ENCODE assay signal across 33 mouse cellular contexts in the genomic region with DNA sequence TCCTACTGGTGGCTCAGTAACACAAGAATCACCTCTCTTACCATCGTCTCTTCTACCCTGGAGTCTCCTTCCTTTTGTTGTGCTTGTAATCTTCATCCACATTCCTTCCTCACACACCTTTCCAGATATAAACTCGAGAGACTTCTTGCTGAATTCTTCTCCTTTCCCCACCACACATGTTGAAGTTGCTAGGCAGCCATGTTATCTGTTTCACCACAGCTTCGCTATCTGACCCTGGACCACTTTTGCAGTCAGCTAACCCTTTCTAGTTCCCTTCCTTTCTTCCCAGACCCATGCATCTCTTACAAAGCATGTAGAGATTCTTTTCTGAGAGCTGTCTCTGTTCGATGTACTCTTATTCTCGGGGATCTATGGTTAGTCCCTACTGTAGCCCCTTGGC.
"Had no signal": no experiment of that assay in that cellular context is flagged by ENCODE, and none has a peak within 500 bp of the region (broad histone marks: within the 10 kb centered on the region; RNA-seq: fewer than 3 reads in every experiment).

No protein-coding gene starts in this region.

- ATAC-seq: hindbrain, embryonic 16.5 days; hindbrain, postnatal 0 days; inflammation-experienced regulatory T-cells, adult 6 months; intestine, embryonic 16.5 days; intestine, postnatal 0 days had no signal

- DNase-seq: heart, postnatal 10 days; heart, postnatal 14 days; heart, postnatal 36 days; heart, postnatal 4 days; kidney, adult 11 months; kidney, adult 18-20 months; kidney, adult 2 months; kidney, adult 8-10 months; kidney, adult 9 months; kidney, postnatal 10 days; kidney, postnatal 14 days; kidney, postnatal 25 days; kidney, postnatal 36 days; kidney, postnatal 4 days; layer of hippocampus, adult 9-11 months; layer of hippocampus, postnatal 36 days had no signal

- H3K4me1 ChIP-seq: hindbrain, embryonic 10.5 days; hindbrain, embryonic 12.5 days; hindbrain, embryonic 13.5 days; hindbrain, embryonic 15.5 days; kidney, embryonic 15.5 days had no signal

- H3K4me2 ChIP-seq: heart, embryonic 12.5 days; heart, embryonic 13.5 days; heart, embryonic 15.5 days; hindbrain, embryonic 12.5 days; hindbrain, embryonic 13.5 days; hindbrain, embryonic 14.5 days; hindbrain, embryonic 15.5 days; kidney, embryonic 15.5 days had no signal

- H3K36me3 ChIP-seq: heart, embryonic 12.5 days; heart, embryonic 13.5 days; heart, embryonic 15.5 days; hindbrain, embryonic 10.5 days; hindbrain, embryonic 12.5 days; hindbrain, embryonic 13.5 days; hindbrain, embryonic 15.5 days; kidney, embryonic 15.5 days had no signal

- H3K4me3 ChIP-seq: heart, embryonic 12.5 days; heart, embryonic 13.5 days; heart, embryonic 15.5 days; hindbrain, embryonic 10.5 days; hindbrain, embryonic 12.5 days; hindbrain, embryonic 13.5 days; hindbrain, embryonic 15.5 days; kidney, embryonic 15.5 days; layer of hippocampus, adult 2 months; left cerebral cortex, adult 2 months had no signal

- H3K9ac ChIP-seq: heart, embryonic 12.5 days; heart, embryonic 13.5 days; heart, embryonic 15.5 days; hindbrain, embryonic 12.5 days; hindbrain, embryonic 13.5 days; hindbrain, embryonic 14.5 days; hindbrain, embryonic 15.5 days; kidney, embryonic 15.5 days had no signal

- H3K27me3 ChIP-seq: heart, embryonic 13.5 days; heart, embryonic 15.5 days; kidney, embryonic 15.5 days had no signal

- H3K9me3 ChIP-seq: heart, embryonic 12.5 days; heart, embryonic 13.5 days; heart, embryonic 15.5 days; hindbrain, embryonic 10.5 days; hindbrain, embryonic 12.5 days; hindbrain, embryonic 13.5 days; hindbrain, embryonic 15.5 days; kidney, embryonic 15.5 days had no signal

- H3K27ac ChIP-seq: heart, embryonic 13.5 days; heart, embryonic 15.5 days; hindbrain, embryonic 10.5 days; hindbrain, embryonic 12.5 days; hindbrain, embryonic 13.5 days; hindbrain, embryonic 14.5 days; hindbrain, embryonic 15.5 days; hindbrain, postnatal 0 days; kidney, embryonic 15.5 days; kidney, postnatal 0 days; layer of hippocampus, adult 2 months; left cerebral cortex, adult 2 months had no signal
